Mouse (Mus musculus): ENCODE results near the gene Gm6583. TPM values are rescaled to one million over a fixed set of nuclear protein-coding genes. Genes with fewer than 3 reads are reported as not detected.

Gm6583 gene
- polyA plus RNA-seq, 1 experiment from 2014 or later = 0.22 TPM

DNA sequence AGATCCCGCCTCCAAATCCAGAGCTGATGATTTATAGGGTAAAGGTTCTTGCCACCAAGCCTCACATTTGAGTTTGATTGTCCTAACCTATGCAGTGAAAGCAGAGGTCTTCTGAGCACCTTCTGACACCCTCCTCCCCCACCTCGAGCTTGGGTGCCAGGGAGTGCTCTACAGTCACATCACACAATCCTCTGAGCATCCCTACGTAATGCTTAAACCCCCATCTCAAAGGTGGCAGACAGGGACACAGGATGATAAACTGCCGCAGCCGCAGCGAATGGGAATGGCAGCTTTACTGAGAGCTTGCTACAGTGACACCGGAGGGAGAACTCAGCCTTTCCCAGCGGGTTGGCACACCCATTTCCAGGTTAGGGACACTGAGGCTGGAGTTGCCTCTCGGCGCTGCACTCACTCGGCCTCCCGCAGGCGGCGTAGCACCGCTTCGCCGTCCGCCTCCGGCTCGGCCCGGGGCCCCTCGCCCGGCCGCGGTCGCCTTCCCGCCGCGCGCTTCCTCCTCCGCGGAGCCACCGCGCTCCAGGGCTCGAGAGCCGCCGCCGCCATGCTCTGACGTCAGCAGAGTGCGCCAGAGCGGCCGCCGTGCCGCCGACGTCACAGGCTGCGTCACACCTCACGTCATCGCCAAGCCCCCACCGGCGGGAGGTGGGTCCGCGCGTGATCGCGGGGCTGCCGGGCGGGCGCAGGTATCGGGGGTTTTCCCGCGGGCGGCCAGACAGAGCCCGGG lies 13.2 kb downstream of the Gm6583 start, which contains the start of the genes Srrd and Hps4:
TSS of gene Srrd (minus strand) at position 578 of the 742 bp plus-strand sequence.
TSS of gene Hps4 (plus strand) at position 621 of the 742 bp plus-strand sequence.
- peak within 1 kb of the TSS; percentile 82 for H3K9ac ChIP-seq
- WGBS = 2% methylated on average over 54 of the region's 64 CpGs
- peak within 1 kb of the TSS; percentile 66 for H3K27ac ChIP-seq
- H3K9me3 ChIP-seq = no peaks in the 10 kb centered on the region
- peak within 1 kb of the TSS; percentile 87 for H3K4me2 ChIP-seq
- peak within 1 kb of the TSS; percentile 96 for H3K4me3 ChIP-seq (replicated peaks)
- peaks cover 17% of the 10 kb centered on the region for H3K36me3 ChIP-seq
- peaks cover 24% of the 10 kb centered on the region for H3K4me1 ChIP-seq
- no peaks in the 10 kb centered on the region for H3K27me3 ChIP-seq (replicated peaks)
- peak; percentile 71 for ATAC-seq (ENCODE audit: insufficient read depth, low FRiP score, low read depth)

DNA sequence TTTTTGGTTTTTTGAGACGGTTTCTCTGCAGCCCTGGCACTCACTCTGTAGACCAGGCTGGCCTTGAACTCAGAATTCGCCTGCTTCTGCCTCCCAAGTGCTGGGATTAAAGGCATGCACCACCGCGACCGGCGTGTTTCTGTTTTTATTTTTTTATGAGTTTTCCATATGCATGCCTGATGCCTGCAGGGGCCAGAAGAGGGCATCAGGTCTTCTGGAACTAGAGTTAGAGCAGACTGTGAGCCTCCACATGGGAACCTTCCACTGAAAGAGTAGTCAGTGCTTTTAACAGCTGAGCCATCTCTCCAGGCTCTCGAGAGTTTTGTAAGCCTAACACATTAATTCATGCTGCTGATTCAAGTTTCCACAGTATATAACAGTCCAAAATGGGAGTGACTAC lies 16.6 kb downstream of the Gm6583 start:
- WGBS = 64% methylated on average over 7 of the region's 7 CpGs
- no peak overlapping the region for H3K4me2 ChIP-seq
- no peak overlapping the region for H3K9ac ChIP-seq
- H3K27me3 ChIP-seq (replicated peaks) = no peaks in the 10 kb centered on the region
- ATAC-seq (ENCODE audit: insufficient read depth, low FRiP score, low read depth) = no peak
- H3K36me3 ChIP-seq = peaks cover 50% of the 10 kb centered on the region
- peaks cover 15% of the 10 kb centered on the region; the same call in 1 of the 2 replicates for H3K4me1 ChIP-seq
- H3K27ac ChIP-seq = no peak overlapping the region
- H3K9me3 ChIP-seq = no peaks in the 10 kb centered on the region
- H3K4me3 ChIP-seq (replicated peaks) = no peak overlapping the region

GRCm38 (mm10) chr5:112337004-112337403 lies 18.8 kb downstream of the Gm6583 start:
- ATAC-seq (ENCODE audit: insufficient read depth, low FRiP score, low read depth) = no peak
- Histone ChIP-seq H3K9ac (no peak overlapping the region), H3K4me2 (no peak overlapping the region), H3K4me1 (peaks cover 1% of the 10 kb centered on the region; the same call in 1 of the 2 replicates), H3K27me3 (replicated peaks) (no peaks in the 10 kb centered on the region), H3K4me3 (replicated peaks) (no peak overlapping the region), H3K36me3 (peaks cover 68% of the 10 kb centered on the region), H3K9me3 (no peaks in the 10 kb centered on the region), H3K27ac (no peak overlapping the region)
- WGBS = 93% methylated on average over 22 of the region's 22 CpGs

DNA sequence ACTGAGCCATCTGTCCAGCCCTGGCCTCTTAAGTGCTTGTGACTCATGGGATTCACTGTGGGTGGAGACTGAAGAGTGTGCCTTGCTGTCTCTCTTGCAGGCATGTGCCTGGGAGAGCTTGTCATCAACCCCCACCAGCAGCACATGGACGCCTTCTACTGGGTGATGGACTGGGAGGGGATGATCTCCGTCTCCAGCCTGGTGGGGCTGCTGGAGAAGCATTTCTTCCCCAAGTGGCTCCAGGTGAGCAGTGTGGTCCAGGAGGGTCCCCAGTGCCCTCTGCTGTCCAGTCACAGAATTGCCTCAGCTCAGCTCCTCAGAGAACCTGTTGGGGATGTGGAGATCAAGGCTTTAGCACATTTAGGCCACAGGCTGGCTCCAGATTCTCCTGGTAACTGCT lies 20.4 kb downstream of the Gm6583 start:
- Histone ChIP-seq H3K4me3 (replicated peaks) (no peak overlapping the region), H3K27ac (no peak overlapping the region), H3K9ac (no peak overlapping the region), H3K36me3 (peaks cover 80% of the 10 kb centered on the region), H3K9me3 (no peaks in the 10 kb centered on the region), H3K4me2 (no peak overlapping the region), H3K4me1 (no peaks in the 10 kb centered on the region), H3K27me3 (replicated peaks) (no peaks in the 10 kb centered on the region)
- ATAC-seq (ENCODE audit: insufficient read depth, low FRiP score, low read depth) = peak; percentile 6; the same call in 1 of the 2 replicates
- WGBS = 19% methylated on average over 2 of the region's 2 CpGs

- no peak for ATAC-seq (ENCODE audit: insufficient read depth, low FRiP score, low read depth)
- Histone ChIP-seq H3K4me2 (no peak overlapping the region), H3K4me3 (replicated peaks) (no peak overlapping the region), H3K9me3 (no peaks in the 10 kb centered on the region), H3K27ac (no peak overlapping the region), H3K36me3 (peaks cover 58% of the 10 kb centered on the region), H3K9ac (no peak overlapping the region), H3K4me1 (peaks cover 12% of the 10 kb centered on the region), H3K27me3 (replicated peaks) (no peaks in the 10 kb centered on the region)
- 91% methylated on average over 14 of the region's 14 CpGs for WGBS
Observed at GRCm38 (mm10) chr5:112329805-112330564, 25.8 kb downstream of the Gm6583 start.

- no peak overlapping the region for H3K4me2 ChIP-seq
- 92% methylated on average over 15 of the region's 15 CpGs for WGBS
- no peaks in the 10 kb centered on the region for H3K27me3 ChIP-seq (replicated peaks)
- peaks cover 39% of the 10 kb centered on the region for H3K36me3 ChIP-seq
- no peak overlapping the region for H3K4me3 ChIP-seq (replicated peaks)
- no peak overlapping the region for H3K27ac ChIP-seq
- H3K4me1 ChIP-seq = peaks cover 12% of the 10 kb centered on the region
- H3K9me3 ChIP-seq = no peaks in the 10 kb centered on the region
- ATAC-seq (ENCODE audit: insufficient read depth, low FRiP score, low read depth) = no peak
- H3K9ac ChIP-seq = no peak overlapping the region
Observed at GRCm38 (mm10) chr5:112327854-112328253, 28.0 kb downstream of the Gm6583 start.

DNA sequence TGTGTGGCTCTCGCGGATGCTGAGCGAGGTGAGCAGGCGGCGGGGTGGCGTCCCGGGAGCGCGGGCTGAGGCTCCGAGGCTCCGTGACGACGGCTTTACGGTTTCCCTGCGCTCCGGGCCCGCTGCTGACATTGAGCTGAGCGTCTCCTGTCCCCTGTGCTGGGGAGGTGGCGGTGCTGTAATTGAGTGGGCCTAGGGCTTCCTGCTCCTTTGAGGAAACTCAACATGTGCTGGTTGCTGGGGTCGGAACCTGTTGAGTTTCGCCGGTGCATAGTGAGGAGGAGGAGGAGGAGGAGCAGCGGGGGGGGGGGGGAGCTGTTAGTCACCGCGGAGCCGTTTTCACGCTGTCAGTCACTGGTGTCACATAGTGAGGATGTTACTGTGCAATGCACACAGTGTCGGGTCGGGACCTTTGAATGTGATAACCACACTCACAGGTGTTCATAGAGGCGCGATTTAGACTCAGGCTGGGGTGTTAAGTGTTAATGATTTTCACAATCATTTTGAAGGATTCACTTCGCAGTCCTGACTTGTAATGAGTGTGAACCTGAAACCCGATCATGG lies 29.3 kb downstream of the Gm6583 start:
- 2% methylated on average over 32 of the region's 33 CpGs for WGBS
- peak overlapping the region; percentile 90 for H3K9ac ChIP-seq
- H3K27ac ChIP-seq = peak overlapping the region; percentile 62; the same call in 1 of the 2 replicates
- H3K4me3 ChIP-seq (replicated peaks) = peak overlapping the region; percentile 100
- no peaks in the 10 kb centered on the region for H3K9me3 ChIP-seq
- H3K27me3 ChIP-seq (replicated peaks) = no peaks in the 10 kb centered on the region
- peaks cover 31% of the 10 kb centered on the region for H3K36me3 ChIP-seq
- ATAC-seq (ENCODE audit: insufficient read depth, low FRiP score, low read depth) = peak; percentile 30; the same call in 1 of the 2 replicates
- H3K4me2 ChIP-seq = peak overlapping the region; percentile 75
- H3K4me1 ChIP-seq = peaks cover 12% of the 10 kb centered on the region

DNA sequence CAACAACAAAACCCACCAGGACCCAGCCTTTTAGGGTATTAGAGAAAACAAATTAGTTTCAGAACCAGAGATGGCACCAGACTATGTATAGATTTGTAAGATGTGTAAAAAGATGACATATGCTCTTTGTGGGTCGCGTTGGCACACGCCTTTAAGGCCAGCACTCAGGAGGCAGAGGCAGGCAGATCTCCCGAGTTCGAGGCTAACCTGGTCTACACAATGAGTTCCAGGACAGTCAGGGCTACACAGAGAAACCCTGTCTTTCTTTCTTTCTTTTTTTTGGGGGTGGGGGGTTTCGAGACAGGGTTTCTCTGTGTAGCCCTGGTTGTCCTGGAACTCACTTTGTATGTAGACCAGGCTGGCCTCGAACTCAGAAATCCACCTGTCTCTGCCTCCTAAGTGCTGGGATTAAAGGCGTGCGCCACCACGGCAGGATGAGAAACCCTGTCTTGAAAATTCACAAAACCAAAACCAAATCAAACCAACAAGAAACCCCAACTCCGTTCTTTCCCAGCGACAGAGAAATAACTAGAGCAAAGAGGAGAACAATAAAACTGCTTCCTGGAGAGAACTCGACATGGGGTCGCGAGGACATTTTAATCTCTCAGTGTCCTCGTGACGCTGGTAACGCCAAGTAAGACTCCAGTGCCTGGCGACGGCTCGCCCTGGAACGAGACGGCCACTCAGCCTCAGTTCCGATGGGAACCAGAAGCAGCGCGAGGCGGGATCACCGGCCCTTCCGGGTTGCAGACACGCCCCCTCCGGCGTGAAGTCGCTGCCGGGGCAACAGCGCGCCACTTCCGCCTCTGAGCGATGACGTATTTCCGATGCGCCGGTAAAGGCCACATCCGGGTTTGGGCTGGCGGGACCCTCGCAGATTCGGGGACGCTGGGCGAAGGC lies 30.0 kb downstream of the Gm6583 start, which contains the start of gene Tfip11:
TSS of gene Tfip11 (plus strand) at position 813 of the 900 bp plus-strand sequence.
- H3K9ac ChIP-seq = peak within 1 kb of the TSS; percentile 90
- H3K4me3 ChIP-seq (replicated peaks) = peak within 1 kb of the TSS; percentile 100
- no peaks in the 10 kb centered on the region for H3K27me3 ChIP-seq (replicated peaks)
- WGBS = 7% methylated on average over 48 of the region's 48 CpGs
- H3K27ac ChIP-seq = peak within 1 kb of the TSS; percentile 84
- H3K4me2 ChIP-seq = peak within 1 kb of the TSS; percentile 75
- peaks cover 23% of the 10 kb centered on the region for H3K36me3 ChIP-seq
- H3K9me3 ChIP-seq = no peaks in the 10 kb centered on the region
- ATAC-seq (ENCODE audit: insufficient read depth, low FRiP score, low read depth) = peak; percentile 87
- peaks cover 12% of the 10 kb centered on the region for H3K4me1 ChIP-seq

- peaks cover 16% of the 10 kb centered on the region for H3K36me3 ChIP-seq
- H3K27me3 ChIP-seq (replicated peaks) = no peaks in the 10 kb centered on the region
- 17% methylated on average over 24 of the region's 24 CpGs for WGBS
- ATAC-seq (ENCODE audit: insufficient read depth, low FRiP score, low read depth) = peak; percentile 83
- H3K4me1 ChIP-seq = peaks cover 12% of the 10 kb centered on the region
- no peaks in the 10 kb centered on the region for H3K9me3 ChIP-seq
- no peak overlapping the region for H3K9ac ChIP-seq
- H3K4me2 ChIP-seq = peak overlapping the region; percentile 75
- H3K4me3 ChIP-seq (replicated peaks) = peak overlapping the region; percentile 100
- peak overlapping the region; percentile 84; the same call in 1 of the 2 replicates for H3K27ac ChIP-seq
Observed at GRCm38 (mm10) chr5:112324637-112325545, 30.9 kb downstream of the Gm6583 start.

GRCm38 (mm10) chr5:112323246-112323645 lies 32.6 kb downstream of the Gm6583 start:
- WGBS = 85% methylated on average over 6 of the region's 6 CpGs
- no peak overlapping the region for H3K9ac ChIP-seq
- 0 out of 2 replicates have a peak, but pooled peaks cover 3% of the 10 kb centered on the region for H3K36me3 ChIP-seq
- H3K9me3 ChIP-seq = no peaks in the 10 kb centered on the region
- no peak for ATAC-seq (ENCODE audit: insufficient read depth, low FRiP score, low read depth)
- no peak overlapping the region for H3K4me3 ChIP-seq (replicated peaks)
- H3K27ac ChIP-seq = no peak overlapping the region
- H3K4me2 ChIP-seq = no peak overlapping the region
- peaks cover 12% of the 10 kb centered on the region for H3K4me1 ChIP-seq
- no peaks in the 10 kb centered on the region for H3K27me3 ChIP-seq (replicated peaks)
